Mouse (Mus musculus): ENCODE results near the gene Il17a. TPM values are rescaled to one million over a fixed set of nuclear protein-coding genes. Genes with fewer than 3 reads are reported as not detected.

Il17a gene
- not detected in 2 replicates for polyA plus RNA-seq (2014; fragmentation: Nextera tagmentation; extraction: Ambion mirVana)

- Histone ChIP-seq H3K4me1 (ENCODE audit: insufficient read depth) (no peaks in the 10 kb centered on the region), H3K9me3 (ENCODE audit: low read depth, low read length) (no peaks in the 10 kb centered on the region), H3K36me3 (ENCODE audit: insufficient read depth) (no peaks in the 10 kb centered on the region), H3K4me3 (ENCODE audit: low read depth, low read length) (no peak within 1 kb of the TSS), H3K4me2 (no peak within 1 kb of the TSS), H3K27me3 (ENCODE audit: insufficient read depth, low read length) (no peaks in the 10 kb centered on the region), H3K27ac (ENCODE audit: low read depth) (no peak within 1 kb of the TSS), H3K9ac (no peak within 1 kb of the TSS)
- no peak for TF ChIP-seq CTCF (IDR thresholded peaks at IDR 0.05; ENCODE audit: low read depth)
- WGBS, result 88% methylated on average over 10 of the region's 10 CpGs
- ATAC-seq (ENCODE audit: insufficient read depth) (no peak), DNase-seq (no peak)
These were observed at the start of gene Il17a for GRCm38 (mm10) chr1:20730903-20731302. Gene Il17a, plus strand, starts transcription at chr1:20730905.

- no peak overlapping the region for H3K4me3 ChIP-seq (ENCODE audit: low read depth, low read length)
- no peaks in the 10 kb centered on the region for H3K4me1 ChIP-seq (ENCODE audit: insufficient read depth)
- no peaks in the 10 kb centered on the region for H3K36me3 ChIP-seq (ENCODE audit: insufficient read depth)
- H3K9ac ChIP-seq, result no peak overlapping the region
- ATAC-seq (ENCODE audit: insufficient read depth), result no peak
- no peak for DNase-seq
- H3K4me2 ChIP-seq, result no peak overlapping the region
- no peaks in the 10 kb centered on the region for H3K9me3 ChIP-seq (ENCODE audit: low read depth, low read length)
- no peak overlapping the region for H3K27ac ChIP-seq (ENCODE audit: low read depth)
- TF ChIP-seq CTCF (IDR thresholded peaks at IDR 0.05; ENCODE audit: low read depth), result no peak
- no peaks in the 10 kb centered on the region for H3K27me3 ChIP-seq (ENCODE audit: insufficient read depth, low read length)
These were observed 47.9 kb upstream of the Il17a start for GRCm38 (mm10) chr1:20682849-20683248.

- Histone ChIP-seq H3K9ac (no peak overlapping the region), H3K4me1 (ENCODE audit: insufficient read depth) (no peaks in the 10 kb centered on the region), H3K4me3 (ENCODE audit: low read depth, low read length) (no peak overlapping the region), H3K4me2 (no peak overlapping the region), H3K36me3 (ENCODE audit: insufficient read depth) (no peaks in the 10 kb centered on the region), H3K27ac (ENCODE audit: low read depth) (no peak overlapping the region), H3K9me3 (ENCODE audit: low read depth, low read length) (no peaks in the 10 kb centered on the region), H3K27me3 (ENCODE audit: insufficient read depth, low read length) (no peaks in the 10 kb centered on the region)
- no peak for ATAC-seq (ENCODE audit: insufficient read depth)
- DNase-seq, result no peak
- 89% methylated on average over 5 of the region's 5 CpGs for WGBS
- no peak for TF ChIP-seq CTCF (IDR thresholded peaks at IDR 0.05; ENCODE audit: low read depth)
These were observed 47.3 kb upstream of the Il17a start for GRCm38 (mm10) chr1:20683386-20683785.

GRCm38 (mm10) chr1:20683853-20684252 is 46.9 kb upstream of the Il17a start:
- ATAC-seq (ENCODE audit: insufficient read depth), result no peak
- H3K27me3 ChIP-seq (ENCODE audit: insufficient read depth, low read length), result no peaks in the 10 kb centered on the region
- no peak overlapping the region for H3K4me2 ChIP-seq
- no peaks in the 10 kb centered on the region for H3K9me3 ChIP-seq (ENCODE audit: low read depth, low read length)
- no peak overlapping the region for H3K9ac ChIP-seq
- WGBS, result 68% methylated on average over 3 of the region's 3 CpGs
- no peaks in the 10 kb centered on the region for H3K36me3 ChIP-seq (ENCODE audit: insufficient read depth)
- TF ChIP-seq CTCF (IDR thresholded peaks at IDR 0.05; ENCODE audit: low read depth), result no peak
- DNase-seq, result no peak
- no peak overlapping the region for H3K4me3 ChIP-seq (ENCODE audit: low read depth, low read length)
- H3K27ac ChIP-seq (ENCODE audit: low read depth), result no peak overlapping the region
- H3K4me1 ChIP-seq (ENCODE audit: insufficient read depth), result no peaks in the 10 kb centered on the region

- Histone ChIP-seq H3K9me3 (ENCODE audit: low read depth, low read length) (no peaks in the 10 kb centered on the region), H3K4me2 (no peak overlapping the region), H3K4me1 (ENCODE audit: insufficient read depth) (no peaks in the 10 kb centered on the region), H3K9ac (no peak overlapping the region), H3K36me3 (ENCODE audit: insufficient read depth) (no peaks in the 10 kb centered on the region), H3K27ac (ENCODE audit: low read depth) (no peak overlapping the region), H3K4me3 (ENCODE audit: low read depth, low read length) (no peak overlapping the region), H3K27me3 (ENCODE audit: insufficient read depth, low read length) (no peaks in the 10 kb centered on the region)
- no peak for DNase-seq
- no peak for TF ChIP-seq CTCF (IDR thresholded peaks at IDR 0.05; ENCODE audit: low read depth)
- 90% methylated on average over 3 of the region's 3 CpGs for WGBS
- ATAC-seq (ENCODE audit: insufficient read depth), result no peak
These were observed 46.3 kb upstream of the Il17a start for GRCm38 (mm10) chr1:20684403-20684802.

- Histone ChIP-seq H3K27me3 (ENCODE audit: insufficient read depth, low read length) (no peaks in the 10 kb centered on the region), H3K4me3 (ENCODE audit: low read depth, low read length) (no peak overlapping the region), H3K4me2 (no peak overlapping the region), H3K27ac (ENCODE audit: low read depth) (no peak overlapping the region), H3K36me3 (ENCODE audit: insufficient read depth) (no peaks in the 10 kb centered on the region), H3K9ac (no peak overlapping the region), H3K9me3 (ENCODE audit: low read depth, low read length) (no peaks in the 10 kb centered on the region), H3K4me1 (ENCODE audit: insufficient read depth) (no peaks in the 10 kb centered on the region)
- no peak for TF ChIP-seq CTCF (IDR thresholded peaks at IDR 0.05; ENCODE audit: low read depth)
- no peak for ATAC-seq (ENCODE audit: insufficient read depth)
- no peak for DNase-seq
- WGBS, result 86% methylated on average over 2 of the region's 2 CpGs
These were observed 45.3 kb upstream of the Il17a start for GRCm38 (mm10) chr1:20685393-20685792.

- no peaks in the 10 kb centered on the region for H3K36me3 ChIP-seq (ENCODE audit: insufficient read depth)
These were observed 44.8 kb upstream of the Il17a start for GRCm38 (mm10) chr1:20685907-20686306.

GRCm38 (mm10) chr1:20691336-20691735 is 39.4 kb upstream of the Il17a start:
- WGBS, result 89% methylated on average over 8 of the region's 8 CpGs
- H3K27ac ChIP-seq (ENCODE audit: low read depth), result no peak overlapping the region
- TF ChIP-seq CTCF (IDR thresholded peaks at IDR 0.05; ENCODE audit: low read depth), result no peak

More at GRCm38 (mm10) chr1:20685907-20686306, 44.8 kb upstream of the Il17a start:
- no peak overlapping the region for H3K4me3 ChIP-seq (ENCODE audit: low read depth, low read length)
- no peak overlapping the region for H3K4me2 ChIP-seq
- ATAC-seq (ENCODE audit: insufficient read depth) (no peak), DNase-seq (no peak)
- 69% methylated on average over 4 of the region's 4 CpGs for WGBS
- TF ChIP-seq CTCF (IDR thresholded peaks at IDR 0.05; ENCODE audit: low read depth), result no peak
- no peaks in the 10 kb centered on the region for H3K27me3 ChIP-seq (ENCODE audit: insufficient read depth, low read length)
- H3K4me1 ChIP-seq (ENCODE audit: insufficient read depth), result no peaks in the 10 kb centered on the region
- no peaks in the 10 kb centered on the region for H3K9me3 ChIP-seq (ENCODE audit: low read depth, low read length)
- H3K27ac ChIP-seq (ENCODE audit: low read depth), result no peak overlapping the region
- H3K9ac ChIP-seq, result no peak overlapping the region

More at GRCm38 (mm10) chr1:20691336-20691735, 39.4 kb upstream of the Il17a start:
- Histone ChIP-seq H3K36me3 (ENCODE audit: insufficient read depth) (no peaks in the 10 kb centered on the region), H3K4me2 (no peak overlapping the region), H3K9ac (no peak overlapping the region), H3K4me3 (ENCODE audit: low read depth, low read length) (no peak overlapping the region), H3K4me1 (ENCODE audit: insufficient read depth) (no peaks in the 10 kb centered on the region), H3K27me3 (ENCODE audit: insufficient read depth, low read length) (no peaks in the 10 kb centered on the region), H3K9me3 (ENCODE audit: low read depth, low read length) (no peaks in the 10 kb centered on the region)
- no peak for ATAC-seq (ENCODE audit: insufficient read depth)
- DNase-seq, result no peak
